Mouse (Mus musculus): ENCODE measurements around the gene Timm8a2. TPM values are rescaled to one million over a fixed set of nuclear protein-coding genes. Genes with fewer than 3 reads are reported as not detected.

Gene Timm8a2
- polyA plus RNA-seq, 1 experiment from 2014 or later = not detected

DNA sequence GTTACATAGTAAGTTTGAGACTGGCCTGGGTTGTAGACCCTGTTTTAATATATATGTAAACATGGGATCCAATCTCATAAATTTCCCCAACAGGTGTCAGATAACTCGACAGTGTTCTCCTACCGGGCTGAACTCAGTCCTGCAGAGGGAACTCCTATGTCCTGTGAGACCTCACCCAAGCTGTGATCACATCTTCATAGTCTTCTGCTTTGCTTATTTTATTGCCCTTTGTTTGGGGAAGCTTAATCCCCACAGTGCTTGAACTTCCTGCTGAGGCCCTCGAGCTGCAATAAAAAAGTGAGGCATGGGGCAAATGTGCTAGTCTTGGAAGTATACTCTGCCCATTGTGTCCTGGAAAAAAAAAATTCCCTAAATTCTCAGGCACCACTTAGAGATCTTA, 46.8 kb downstream of the Timm8a2 start:
- Histone ChIP-seq H3K9ac (no peak overlapping the region), H3K9me3 (0 out of 2 replicates have a peak, but pooled peaks cover 6% of the 10 kb centered on the region), H3K4me2 (replicated peaks) (no peak overlapping the region), H3K27me3 (no peaks in the 10 kb centered on the region), H3K4me3 (no peak overlapping the region), H3K4me1 (no peaks in the 10 kb centered on the region), H3K27ac (no peak overlapping the region), H3K36me3 (no peaks in the 10 kb centered on the region)
- no peak for ATAC-seq (ENCODE audit: insufficient number of reproducible peaks, insufficient read depth, low FRiP score, low TSS enrichment)
- 66% methylated on average over 3 of the region's 3 CpGs for WGBS

DNA sequence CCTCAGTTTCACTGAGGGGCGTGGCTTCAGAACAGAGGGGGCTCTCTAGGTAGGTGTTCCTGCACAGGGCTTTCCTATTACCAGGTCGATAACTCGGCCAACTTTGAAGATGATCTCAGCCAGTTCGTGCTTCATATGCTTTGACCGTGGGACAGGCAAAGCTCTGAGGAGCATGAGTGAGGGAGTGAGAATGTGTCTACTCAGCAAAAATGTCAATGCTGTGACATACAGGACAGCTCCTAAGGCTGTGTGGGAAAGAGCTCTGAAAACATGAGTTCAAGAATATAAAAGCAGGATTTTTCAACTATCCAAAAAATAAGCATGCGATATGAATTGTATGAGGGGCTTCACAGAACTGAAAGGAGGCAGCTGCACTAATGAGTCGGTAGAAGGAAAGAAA, 49.0 kb downstream of the Timm8a2 start:
- H3K36me3 ChIP-seq = no peaks in the 10 kb centered on the region
- H3K27ac ChIP-seq = no peak overlapping the region
- no peak overlapping the region for H3K9ac ChIP-seq
- no peaks in the 10 kb centered on the region for H3K27me3 ChIP-seq
- H3K4me1 ChIP-seq = no peaks in the 10 kb centered on the region
- no peak overlapping the region for H3K4me2 ChIP-seq (replicated peaks)
- H3K9me3 ChIP-seq = 0 out of 2 replicates have a peak, but pooled peaks cover 6% of the 10 kb centered on the region
- ATAC-seq (ENCODE audit: insufficient number of reproducible peaks, insufficient read depth, low FRiP score, low TSS enrichment) = no peak
- H3K4me3 ChIP-seq = no peak overlapping the region
- 82% methylated on average over 7 of the region's 7 CpGs for WGBS

- no peak overlapping the region for H3K4me2 ChIP-seq (replicated peaks)
- H3K36me3 ChIP-seq = no peaks in the 10 kb centered on the region
- no peak overlapping the region for H3K4me3 ChIP-seq
- H3K4me1 ChIP-seq = no peaks in the 10 kb centered on the region
- no peak for ATAC-seq (ENCODE audit: insufficient number of reproducible peaks, insufficient read depth, low FRiP score, low TSS enrichment)
- WGBS = 73% methylated on average over 5 of the region's 5 CpGs
- no peak overlapping the region for H3K27ac ChIP-seq
- H3K9me3 ChIP-seq = 0 out of 2 replicates have a peak, but pooled peaks cover 6% of the 10 kb centered on the region
- H3K9ac ChIP-seq = no peak overlapping the region
- no peaks in the 10 kb centered on the region for H3K27me3 ChIP-seq
These were observed 53.5 kb downstream of the Timm8a2 start for GRCm38 (mm10) chr14:122087956-122088355.

Other genes starting within 250 kb of the Timm8a2 start
- gene Dock9, start 236.8 kb upstream of the Timm8a2 start, polyA plus RNA-seq (2016; fragmentation: Nextera tagmentation; extraction: Ambion mirVana) = 5.6 and 5.8 TPM in 2 replicates
- gene Ubac2, start 156.1 kb upstream of the Timm8a2 start, polyA plus RNA-seq (2016; fragmentation: Nextera tagmentation; extraction: Ambion mirVana) = 64.0 and 67.1 TPM in 2 replicates
- gene Gpr18, start 118.9 kb upstream of the Timm8a2 start, polyA plus RNA-seq (2016; fragmentation: Nextera tagmentation; extraction: Ambion mirVana) = 0.39 and 0.49 TPM in 2 replicates
- gene Gpr183, start 69.5 kb upstream of the Timm8a2 start, polyA plus RNA-seq (2016; fragmentation: Nextera tagmentation; extraction: Ambion mirVana) = 3.4 and 3.5 TPM in 2 replicates
- 143 and 147 TPM in 2 replicates for gene Tm9sf2, start 72.4 kb downstream of the Timm8a2 start, polyA plus RNA-seq (2016; fragmentation: Nextera tagmentation; extraction: Ambion mirVana)
- gene Clybl, start 147.0 kb downstream of the Timm8a2 start, polyA plus RNA-seq (2016; fragmentation: Nextera tagmentation; extraction: Ambion mirVana) = 23.1 and 23.8 TPM in 2 replicates

Data from embryonic facial prominence, embryonic 12.5 days (tissue).